Mouse (Mus musculus): ENCODE data around the gene Zfp316. TPM values are rescaled to one million over a fixed set of nuclear protein-coding genes. Genes with fewer than 3 reads are reported as not detected.

The Zfp316 gene
- total and polyA plus RNA-seq, 3 experiments: 4.3 to 4.8 TPM; not detected in 1

GRCm38 (mm10) chr5:143254487-143255130 lies 15.2 kb downstream of the Zfp316 start:
- Histone ChIP-seq H3K79me2 (ENCODE audit: control insufficient read depth, insufficient read depth, low read length, poor library complexity) (no peaks in the 10 kb centered on the region), H3K9me3 (replicated peaks; ENCODE audit: insufficient read depth, low read length) (no peaks in the 10 kb centered on the region), H3K36me3 (ENCODE audit: control insufficient read depth in 1 of 2, insufficient read depth in 2 of 2, low read length in 2 of 2) (peaks cover 0 to 4% of the 10 kb centered on the region in 2 experiments; a peak in 2 of 4 replicates), H3K27ac (ENCODE audit: control insufficient read depth, low read depth, low read length) (no peak overlapping the region), H3K27me3 (ENCODE audit: control insufficient read depth in 1 of 2, insufficient read depth in 2 of 2, low read length in 2 of 2) (no peaks in the 10 kb centered on the region), H3K4me3 (ENCODE audit: control insufficient read depth in 1 of 2, insufficient read depth in 1 of 2, low read depth in 2 of 2, low read length in 2 of 2) (no peak overlapping the region), H3K9ac (ENCODE audit: control insufficient read depth, low read depth, low read length, poor library complexity, severe bottlenecking) (no peak overlapping the region), H3K4me1 (ENCODE audit: control insufficient read depth in 1 of 2, insufficient read depth in 2 of 2, low read length in 2 of 2) (peaks cover 5 to 12% of the 10 kb centered on the region in 2 experiments)
- TF ChIP-seq JUND (IDR thresholded peaks at IDR 0.05; ENCODE audit: low read depth, low read length) (no peak), NRF1 (IDR thresholded peaks at IDR 0.05; ENCODE audit: insufficient read depth, low read depth, low read length, poor library complexity, severe bottlenecking) (no peak), EP300 (IDR thresholded peaks at IDR 0.05; ENCODE audit: low read depth in 1 of 2, low read length in 2 of 2) (no peak), MEF2A (IDR thresholded peaks at IDR 0.05; ENCODE audit: extremely low read depth, insufficient replicate concordance, low read depth, low read length, poor library complexity, severe bottlenecking) (no peak), CTCF (IDR thresholded peaks at IDR 0.05 in 2 of 3, conservative IDR thresholded peaks at IDR 0.05 in 1 of 3; ENCODE audit: control insufficient read depth in 1 of 3, insufficient read depth in 1 of 3, low read depth in 2 of 3, low read length in 3 of 3, poor library complexity in 1 of 3, severe bottlenecking in 1 of 3) (no peak), ETS1 (IDR thresholded peaks at IDR 0.05; ENCODE audit: low read depth, low read length) (no peak)
- DNase-seq (ENCODE audit: low read depth, low spot score): no peak

- H3K27me3 ChIP-seq (ENCODE audit: control insufficient read depth in 1 of 2, insufficient read depth in 2 of 2, low read length in 2 of 2): no peaks in the 10 kb centered on the region
- H3K4me1 ChIP-seq (ENCODE audit: control insufficient read depth in 1 of 2, insufficient read depth in 2 of 2, low read length in 2 of 2): peaks cover 4 to 7% of the 10 kb centered on the region in 2 experiments
- H3K79me2 ChIP-seq (ENCODE audit: control insufficient read depth, insufficient read depth, low read length, poor library complexity): no peaks in the 10 kb centered on the region
- peaks cover 0 to 3% of the 10 kb centered on the region in 2 experiments; a peak in 2 of 4 replicates for H3K36me3 ChIP-seq (ENCODE audit: control insufficient read depth in 1 of 2, insufficient read depth in 2 of 2, low read length in 2 of 2)
- no peak overlapping the region for H3K27ac ChIP-seq (ENCODE audit: control insufficient read depth, low read depth, low read length)
- no peaks in the 10 kb centered on the region for H3K9me3 ChIP-seq (replicated peaks; ENCODE audit: insufficient read depth, low read length)
- H3K4me3 ChIP-seq (ENCODE audit: control insufficient read depth in 1 of 2, insufficient read depth in 1 of 2, low read depth in 2 of 2, low read length in 2 of 2): no peak overlapping the region
- no peak for DNase-seq (ENCODE audit: low read depth, low spot score)
- no peak for TF ChIP-seq MAFK (IDR thresholded peaks at IDR 0.05; ENCODE audit: borderline replicate concordance, low read depth, low read length)
- TF ChIP-seq ELF1 (IDR thresholded peaks at IDR 0.05; ENCODE audit: low read depth, low read length): no peak
- no peak for TF ChIP-seq GATA1 (IDR thresholded peaks at IDR 0.05; ENCODE audit: low read depth, low read length)
- TF ChIP-seq TBP (IDR thresholded peaks at IDR 0.05; ENCODE audit: low read depth, low read length): no peak
- H3K9ac ChIP-seq (ENCODE audit: control insufficient read depth, low read depth, low read length, poor library complexity, severe bottlenecking): no peak overlapping the region
Measured at GRCm38 (mm10) chr5:143253881-143254486, 15.8 kb downstream of the Zfp316 start.

GRCm38 (mm10) chr5:143253186-143253880 lies 16.5 kb downstream of the Zfp316 start:
- Histone ChIP-seq H3K9ac (ENCODE audit: control insufficient read depth, low read depth, low read length, poor library complexity, severe bottlenecking) (no peak overlapping the region), H3K79me2 (ENCODE audit: control insufficient read depth, insufficient read depth, low read length, poor library complexity) (no peaks in the 10 kb centered on the region), H3K9me3 (replicated peaks; ENCODE audit: insufficient read depth, low read length) (no peaks in the 10 kb centered on the region), H3K36me3 (ENCODE audit: control insufficient read depth in 1 of 2, insufficient read depth in 2 of 2, low read length in 2 of 2) (no peaks in the 10 kb centered on the region; a peak in 2 of 4 replicates), H3K27ac (ENCODE audit: control insufficient read depth, low read depth, low read length) (no peak overlapping the region), H3K4me1 (ENCODE audit: control insufficient read depth in 1 of 2, insufficient read depth in 2 of 2, low read length in 2 of 2) (0 out of 4 replicates have a peak, but pooled peaks cover 0 to under 1% of the 10 kb centered on the region in 2 experiments), H3K4me3 (ENCODE audit: control insufficient read depth in 1 of 2, insufficient read depth in 1 of 2, low read depth in 2 of 2, low read length in 2 of 2) (no peak overlapping the region), H3K27me3 (ENCODE audit: control insufficient read depth in 1 of 2, insufficient read depth in 2 of 2, low read length in 2 of 2) (no peaks in the 10 kb centered on the region)
- DNase-seq (ENCODE audit: low read depth, low spot score): no peak
- TF ChIP-seq RCOR1 (IDR thresholded peaks at IDR 0.05; ENCODE audit: low read depth, low read length): no peak
- no peak for TF ChIP-seq GABPA (IDR thresholded peaks at IDR 0.05; ENCODE audit: low read depth, low read length)
- TF ChIP-seq UBTF (IDR thresholded peaks at IDR 0.05; ENCODE audit: borderline replicate concordance, insufficient read depth, low read depth, low read length): no peak
- TF ChIP-seq ETS1 (IDR thresholded peaks at IDR 0.05; ENCODE audit: low read depth, low read length): no peak
- TF ChIP-seq BHLHE40 (IDR thresholded peaks at IDR 0.05; ENCODE audit: borderline replicate concordance, low read depth, low read length): no peak
- TF ChIP-seq HCFC1 (IDR thresholded peaks at IDR 0.05; ENCODE audit: low read depth, low read length): no peak
- TF ChIP-seq TCF12 (IDR thresholded peaks at IDR 0.05; ENCODE audit: low read depth, low read length): no peak
- TF ChIP-seq SIN3A (IDR thresholded peaks at IDR 0.05; ENCODE audit: low read length): no peak
- TF ChIP-seq KAT2A (conservative IDR thresholded peaks at IDR 0.05; ENCODE audit: low read depth, low read length): no peak
- TF ChIP-seq POLR2AphosphoS5 (IDR thresholded peaks at IDR 0.05; ENCODE audit: borderline replicate concordance, low read depth, low read length): no peak
- no peak for TF ChIP-seq MEF2A (IDR thresholded peaks at IDR 0.05; ENCODE audit: extremely low read depth, insufficient replicate concordance, low read depth, low read length, poor library complexity, severe bottlenecking)
- TF ChIP-seq TAL1 (IDR thresholded peaks at IDR 0.05; ENCODE audit: low read length): no peak
- TF ChIP-seq MAZ (IDR thresholded peaks at IDR 0.05; ENCODE audit: low read depth, low read length): no peak
- TF ChIP-seq CHD1 (IDR thresholded peaks at IDR 0.05; ENCODE audit: low read depth, low read length): no peak
